Mouse (Mus musculus): ENCODE measurements around the gene 1700030J22Rik. TPM values are rescaled to one million over a fixed set of nuclear protein-coding genes. Genes with fewer than 3 reads are reported as not detected.

Gene 1700030J22Rik
- total and polyA plus RNA-seq, 3 experiments, result 0.21 to 0.46 (median 0.35) TPM

- dilution Hi-C loops (cut with MboI; ENCODE audit: extremely low pct_ligation_motif_present, extremely low pct_unique_long_range_greater_than_20kb, low sequenced_read_pairs) (no loop called here), in situ Hi-C loops (cut with MboI; ENCODE audit: low pct_ligation_motif_present, low pct_unique_long_range_greater_than_20kb, low sequenced_read_pairs) (no loop called here)
- H3K79me2 ChIP-seq (replicated peaks; ENCODE audit: control insufficient read depth, extremely low read depth, insufficient read depth, poor library complexity, severe bottlenecking), result no peaks in the 10 kb centered on the region
- TF ChIP-seq MYC (IDR thresholded peaks at IDR 0.05; ENCODE audit: low read depth, low read length) (peak; percentile 42; the same call in 1 of the 2 replicates), MXI1 (IDR thresholded peaks at IDR 0.05; ENCODE audit: low read depth, low read length) (no peak), CTCF (conservative IDR thresholded peaks at IDR 0.05 in 1 of 2, IDR thresholded peaks at IDR 0.05 in 1 of 2; ENCODE audit: low read depth in 2 of 2, low read length in 2 of 2) (peak; percentile 32 to 65), SMC3 (IDR thresholded peaks at IDR 0.05; ENCODE audit: low read depth, low read length) (peak; percentile 44), RAD21 (IDR thresholded peaks at IDR 0.05; ENCODE audit: low read depth, low read length) (peak; percentile 29), HCFC1 (IDR thresholded peaks at IDR 0.05; ENCODE audit: low read depth, low read length) (no peak)
- no peak overlapping the region for H3K27ac ChIP-seq (ENCODE audit: insufficient read depth, low read depth)
- no peak overlapping the region for H3K4me2 ChIP-seq (ENCODE audit: insufficient read depth, low read depth, poor library complexity, severe bottlenecking)
- no peak overlapping the region for H3K9ac ChIP-seq (ENCODE audit: insufficient read depth, low read depth)
- H3K4me3 ChIP-seq (replicated peaks in 1 of 3; ENCODE audit: low read depth in 2 of 3, low read length in 2 of 3, poor library complexity in 1 of 3), result no peak overlapping the region
- H3K4me1 ChIP-seq (ENCODE audit: control insufficient read depth in 1 of 2, insufficient read depth in 2 of 2), result peaks cover 2 to 26% of the 10 kb centered on the region in 2 experiments; a peak in 2 of 4 replicates
- DNase-seq (ENCODE audit: extremely low read depth), result peak; percentile 45
- no peaks in the 10 kb centered on the region for H3K9me3 ChIP-seq (replicated peaks; ENCODE audit: low read length)
- H3K36me3 ChIP-seq (replicated peaks in 1 of 2; ENCODE audit: control insufficient read depth in 1 of 2, insufficient read depth in 1 of 2, low read length in 1 of 2), result peaks cover 42 to 95% of the 10 kb centered on the region in 2 experiments
- H3K27me3 ChIP-seq (replicated peaks), result no peaks in the 10 kb centered on the region
Measured at GRCm38 (mm10) chr8:116927880-116928279, 50.9 kb downstream of the 1700030J22Rik start.

GRCm38 (mm10) chr8:116923526-116923925 is 55.2 kb downstream of the 1700030J22Rik start:
- H3K79me2 ChIP-seq (replicated peaks; ENCODE audit: control insufficient read depth, extremely low read depth, insufficient read depth, poor library complexity, severe bottlenecking), result peaks cover 5% of the 10 kb centered on the region; the same call in 1 of the 2 replicates
- H3K36me3 ChIP-seq (replicated peaks in 1 of 2; ENCODE audit: control insufficient read depth in 1 of 2, insufficient read depth in 1 of 2, low read length in 1 of 2), result peaks cover 27 to 58% of the 10 kb centered on the region in 2 experiments
- H3K4me1 ChIP-seq (ENCODE audit: control insufficient read depth in 1 of 2, insufficient read depth in 2 of 2), result peaks cover 4 to 33% of the 10 kb centered on the region in 2 experiments
- no peak overlapping the region for H3K4me3 ChIP-seq (replicated peaks in 1 of 3; ENCODE audit: low read depth in 2 of 3, low read length in 2 of 3, poor library complexity in 1 of 3)
- DNase-seq (ENCODE audit: extremely low read depth), result no peak
- H3K27ac ChIP-seq (ENCODE audit: insufficient read depth, low read depth), result no peak overlapping the region
- TF ChIP-seq BHLHE40 (IDR thresholded peaks at IDR 0.05; ENCODE audit: low read depth, low read length), result peak; percentile 71
- TF ChIP-seq USF1 (IDR thresholded peaks at IDR 0.05; ENCODE audit: low read depth, low read length), result no peak
- no peak overlapping the region for H3K9ac ChIP-seq (ENCODE audit: insufficient read depth, low read depth)
- H3K27me3 ChIP-seq (replicated peaks), result no peaks in the 10 kb centered on the region
- dilution Hi-C loops (cut with MboI; ENCODE audit: extremely low pct_ligation_motif_present, extremely low pct_unique_long_range_greater_than_20kb, low sequenced_read_pairs) (no loop called here), in situ Hi-C loops (cut with MboI; ENCODE audit: low pct_ligation_motif_present, low pct_unique_long_range_greater_than_20kb, low sequenced_read_pairs) (loop anchor here (5.0 kb wide), 2 partner anchors 36 to 69 kb away; partner anchors contain the start of gene Gcsh)
- H3K4me2 ChIP-seq (ENCODE audit: insufficient read depth, low read depth, poor library complexity, severe bottlenecking), result no peak overlapping the region
- H3K9me3 ChIP-seq (replicated peaks; ENCODE audit: low read length), result no peaks in the 10 kb centered on the region

- dilution Hi-C loops (cut with MboI; ENCODE audit: extremely low pct_ligation_motif_present, extremely low pct_unique_long_range_greater_than_20kb, low sequenced_read_pairs), result no loop called here
- no peak overlapping the region for H3K27ac ChIP-seq (ENCODE audit: insufficient read depth, low read depth)
- no peak for DNase-seq (ENCODE audit: extremely low read depth)
- H3K36me3 ChIP-seq (replicated peaks in 1 of 2; ENCODE audit: control insufficient read depth in 1 of 2, insufficient read depth in 1 of 2, low read length in 1 of 2), result peaks cover 19 to 48% of the 10 kb centered on the region in 2 experiments
- H3K9me3 ChIP-seq (replicated peaks; ENCODE audit: low read length), result no peaks in the 10 kb centered on the region
- H3K4me1 ChIP-seq (ENCODE audit: control insufficient read depth in 1 of 2, insufficient read depth in 2 of 2), result peaks cover 3 to 25% of the 10 kb centered on the region in 2 experiments
- peak overlapping the region; percentile 70 to 89 (median 71) for H3K4me3 ChIP-seq (replicated peaks in 1 of 3; ENCODE audit: low read depth in 2 of 3, low read length in 2 of 3, poor library complexity in 1 of 3)
- peak overlapping the region; percentile 62 for H3K9ac ChIP-seq (ENCODE audit: insufficient read depth, low read depth)
- in situ Hi-C loops (cut with MboI; ENCODE audit: low pct_ligation_motif_present, low pct_unique_long_range_greater_than_20kb, low sequenced_read_pairs), result loop anchor here (5.0 kb wide), 2 partner anchors 35 to 70 kb away; partner anchors contain the start of gene Gcsh
- TF ChIP-seq BHLHE40 (IDR thresholded peaks at IDR 0.05; ENCODE audit: low read depth, low read length), result peak; percentile 42
- peak; percentile 58 for TF ChIP-seq MAX (IDR thresholded peaks at IDR 0.05; ENCODE audit: low read length)
- TF ChIP-seq MXI1 (IDR thresholded peaks at IDR 0.05; ENCODE audit: low read depth, low read length), result peak; percentile 87; the same call in 1 of the 2 replicates
- TF ChIP-seq SMC3 (IDR thresholded peaks at IDR 0.05; ENCODE audit: low read depth, low read length), result no peak
- TF ChIP-seq MYC (IDR thresholded peaks at IDR 0.05; ENCODE audit: low read depth, low read length), result 0 out of 2 replicates have a peak, but pooled peaks have one; percentile 16
- H3K4me2 ChIP-seq (ENCODE audit: insufficient read depth, low read depth, poor library complexity, severe bottlenecking), result peak overlapping the region; percentile 92
- H3K27me3 ChIP-seq (replicated peaks), result no peaks in the 10 kb centered on the region
- peaks cover 5% of the 10 kb centered on the region; the same call in 1 of the 2 replicates for H3K79me2 ChIP-seq (replicated peaks; ENCODE audit: control insufficient read depth, extremely low read depth, insufficient read depth, poor library complexity, severe bottlenecking)
Measured at GRCm38 (mm10) chr8:116922060-116922757, 56.5 kb downstream of the 1700030J22Rik start.
